Mouse (Mus musculus) adrenal gland, adult (tissue): ENCODE results near the gene Grm7.

ENCODE experiments used
- DNase-seq, 2 experiments: peaks; one replicate each; pipeline ENCODE4 v3.0.0; 2022 to 2023; ENCODE audit warnings: low spot score in 1 of 2; ENCODE audit not compliant: inconsistent age in 2 of 2

Grm7 gene

GRCm38 (mm10) chr6:111558588-111558987 is 913.2 kb downstream of the Grm7 start:
- DNase-seq, result no peak

- DNase-seq, result no peak
Observed at GRCm38 (mm10) chr6:111559459-111559858, 914.1 kb downstream of the Grm7 start.

- DNase-seq, result no peak
Observed at GRCm38 (mm10) chr6:111561347-111561746, 916.0 kb downstream of the Grm7 start.

GRCm38 (mm10) chr6:111571471-111572088 is 926.2 kb downstream of the Grm7 start:
- no peak for DNase-seq

- DNase-seq, result no peak
Observed at GRCm38 (mm10) chr6:111584851-111585250, 939.5 kb downstream of the Grm7 start.

GRCm38 (mm10) chr6:111587572-111587971 is 942.2 kb downstream of the Grm7 start:
- no peak for DNase-seq

- peak; percentile 4 to 17 for DNase-seq
Observed at GRCm38 (mm10) chr6:111601892-111602654, 956.7 kb downstream of the Grm7 start.

GRCm38 (mm10) chr6:111610396-111610795 is 965.0 kb downstream of the Grm7 start:
- no peak for DNase-seq

- DNase-seq, result no peak
Observed at GRCm38 (mm10) chr6:111613834-111614233, 968.5 kb downstream of the Grm7 start.
